Mouse (Mus musculus): Measurements from ENCODE around the gene Phgr1. TPM values are rescaled to one million over a fixed set of nuclear protein-coding genes. Genes with fewer than 3 reads are reported as not detected.

The Phgr1 gene
- polyA plus RNA-seq, 1 experiment from 2014 or later: not detected

GRCm38 (mm10) chr2:118792259-118792613 lies 19.7 kb downstream of the Phgr1 start:
- Histone ChIP-seq H3K4me1 (replicated peaks) (peaks cover 6% of the 10 kb centered on the region; the same call in 1 of the 2 replicates), H3K4me2 (no peak overlapping the region), H3K27ac (no peak overlapping the region), H3K9ac (replicated peaks) (no peak overlapping the region), H3K4me3 (replicated peaks) (no peak overlapping the region), H3K27me3 (peaks cover 44% of the 10 kb centered on the region), H3K36me3 (no peaks in the 10 kb centered on the region), H3K9me3 (no peaks in the 10 kb centered on the region)
- ATAC-seq (ENCODE audit: insufficient number of reproducible peaks, insufficient read depth, low FRiP score, low TSS enrichment, low read depth): no peak
- 84% methylated on average over 4 of the region's 4 CpGs for WGBS

GRCm38 (mm10) chr2:118793636-118794035 lies 21.1 kb downstream of the Phgr1 start:
- no peak overlapping the region for H3K27ac ChIP-seq
- H3K9ac ChIP-seq (replicated peaks): no peak overlapping the region
- 82% methylated on average over 4 of the region's 4 CpGs for WGBS
- no peak overlapping the region for H3K4me3 ChIP-seq (replicated peaks)
- 0 out of 2 replicates have a peak, but pooled peaks cover 3% of the 10 kb centered on the region for H3K9me3 ChIP-seq
- ATAC-seq (ENCODE audit: insufficient number of reproducible peaks, insufficient read depth, low FRiP score, low TSS enrichment, low read depth): no peak
- no peak overlapping the region for H3K4me2 ChIP-seq
- no peaks in the 10 kb centered on the region for H3K36me3 ChIP-seq
- peaks cover 6% of the 10 kb centered on the region; the same call in 1 of the 2 replicates for H3K4me1 ChIP-seq (replicated peaks)
- peaks cover 44% of the 10 kb centered on the region for H3K27me3 ChIP-seq

GRCm38 (mm10) chr2:118802542-118803118 lies 30.1 kb downstream of the Phgr1 start:
- Histone ChIP-seq H3K36me3 (no peaks in the 10 kb centered on the region), H3K4me2 (no peak overlapping the region), H3K27me3 (0 out of 2 replicates have a peak, but pooled peaks cover 4% of the 10 kb centered on the region), H3K4me1 (replicated peaks) (no peaks in the 10 kb centered on the region), H3K4me3 (replicated peaks) (no peak overlapping the region), H3K9ac (replicated peaks) (no peak overlapping the region), H3K27ac (no peak overlapping the region), H3K9me3 (0 out of 2 replicates have a peak, but pooled peaks cover 3% of the 10 kb centered on the region)
- WGBS: 64% methylated on average over 4 of the region's 4 CpGs
- no peak for ATAC-seq (ENCODE audit: insufficient number of reproducible peaks, insufficient read depth, low FRiP score, low TSS enrichment, low read depth)

DNA sequence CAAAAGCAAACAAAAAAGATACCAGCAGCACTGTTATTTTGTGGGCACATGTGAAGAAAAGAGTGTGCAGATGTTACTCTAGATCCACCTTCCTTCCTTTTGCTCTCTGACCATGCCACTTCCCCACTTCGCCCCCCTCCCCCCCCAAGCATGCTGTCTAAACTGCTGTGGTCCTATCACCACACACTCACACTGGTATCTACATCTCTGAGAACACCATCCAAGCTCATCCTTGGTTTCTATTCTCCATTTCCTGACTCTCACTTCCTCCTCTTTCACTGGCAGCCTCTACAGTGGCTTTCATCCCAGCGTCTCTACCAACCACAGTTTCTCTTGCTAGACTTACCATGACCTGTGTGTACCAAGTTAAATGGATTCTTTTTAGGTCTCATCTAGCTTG lies 31.9 kb downstream of the Phgr1 start:
- no peaks in the 10 kb centered on the region for H3K9me3 ChIP-seq
- no peaks in the 10 kb centered on the region for H3K36me3 ChIP-seq
- no peak overlapping the region for H3K9ac ChIP-seq (replicated peaks)
- no peak overlapping the region for H3K4me3 ChIP-seq (replicated peaks)
- H3K4me1 ChIP-seq (replicated peaks): no peaks in the 10 kb centered on the region
- 75% methylated on average over 2 of the region's 2 CpGs for WGBS
- 0 out of 2 replicates have a peak, but pooled peaks cover 4% of the 10 kb centered on the region for H3K27me3 ChIP-seq
- no peak overlapping the region for H3K27ac ChIP-seq
- H3K4me2 ChIP-seq: no peak overlapping the region
- ATAC-seq (ENCODE audit: insufficient number of reproducible peaks, insufficient read depth, low FRiP score, low TSS enrichment, low read depth): no peak

DNA sequence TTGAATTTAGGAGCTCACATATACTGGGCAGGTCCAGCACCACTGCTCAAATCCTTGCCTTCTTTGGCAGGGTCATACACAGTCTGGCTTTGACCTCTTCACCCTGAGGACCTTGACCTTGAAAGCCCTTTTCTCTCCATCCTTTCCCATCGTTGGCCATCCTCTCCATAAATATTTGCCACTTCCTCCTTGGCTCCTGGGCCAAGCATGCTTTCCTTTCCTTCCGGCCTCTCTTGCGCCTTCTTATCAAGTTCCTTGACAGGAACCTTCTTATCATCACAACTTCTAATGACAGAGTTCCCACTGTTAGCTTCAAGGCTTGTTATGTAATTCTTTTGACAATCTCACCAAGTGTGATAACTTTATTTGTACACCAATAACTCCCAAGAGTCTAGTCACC lies 32.6 kb downstream of the Phgr1 start:
- no peak overlapping the region for H3K4me2 ChIP-seq
- H3K27ac ChIP-seq: no peak overlapping the region
- no peak overlapping the region for H3K9ac ChIP-seq (replicated peaks)
- H3K36me3 ChIP-seq: no peaks in the 10 kb centered on the region
- H3K9me3 ChIP-seq: no peaks in the 10 kb centered on the region
- 0 out of 2 replicates have a peak, but pooled peaks cover 4% of the 10 kb centered on the region for H3K27me3 ChIP-seq
- ATAC-seq (ENCODE audit: insufficient number of reproducible peaks, insufficient read depth, low FRiP score, low TSS enrichment, low read depth): no peak
- WGBS: 74% methylated on average over 3 of the region's 3 CpGs
- H3K4me3 ChIP-seq (replicated peaks): no peak overlapping the region
- H3K4me1 ChIP-seq (replicated peaks): no peaks in the 10 kb centered on the region

- H3K9me3 ChIP-seq: no peaks in the 10 kb centered on the region
- H3K9ac ChIP-seq (replicated peaks): no peak overlapping the region
- WGBS: 36% methylated on average over 3 of the region's 3 CpGs
- no peaks in the 10 kb centered on the region for H3K4me1 ChIP-seq (replicated peaks)
- no peaks in the 10 kb centered on the region for H3K36me3 ChIP-seq
- H3K4me3 ChIP-seq (replicated peaks): no peak overlapping the region
- ATAC-seq (ENCODE audit: insufficient number of reproducible peaks, insufficient read depth, low FRiP score, low TSS enrichment, low read depth): no peak
- no peak overlapping the region for H3K27ac ChIP-seq
- 0 out of 2 replicates have a peak, but pooled peaks cover 4% of the 10 kb centered on the region for H3K27me3 ChIP-seq
- no peak overlapping the region for H3K4me2 ChIP-seq
Measured at GRCm38 (mm10) chr2:118805756-118806155, 33.2 kb downstream of the Phgr1 start.

DNA sequence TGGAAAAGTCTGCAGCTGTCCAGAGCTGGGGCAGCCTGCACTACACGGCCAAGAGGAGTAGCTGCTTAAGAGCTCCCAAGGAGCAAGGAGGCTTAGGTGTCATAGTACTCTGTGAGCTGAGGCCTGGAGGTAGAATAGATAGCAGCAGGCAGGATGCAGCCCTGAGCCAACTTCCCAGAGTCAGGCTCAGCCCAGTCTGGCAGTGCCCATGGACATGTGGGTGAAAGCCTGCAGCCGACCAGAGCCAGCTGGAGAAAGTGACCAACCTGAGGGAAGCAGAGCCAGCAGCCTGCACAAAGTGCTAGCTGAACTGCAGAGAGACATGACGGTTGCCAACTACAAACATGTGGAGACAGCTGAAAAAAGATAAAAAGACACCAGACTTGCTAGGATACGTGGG lies 34.3 kb downstream of the Phgr1 start:
- ATAC-seq (ENCODE audit: insufficient number of reproducible peaks, insufficient read depth, low FRiP score, low TSS enrichment, low read depth): no peak
- 0 out of 2 replicates have a peak, but pooled peaks cover 4% of the 10 kb centered on the region for H3K27me3 ChIP-seq
- no peak overlapping the region for H3K4me2 ChIP-seq
- H3K27ac ChIP-seq: no peak overlapping the region
- WGBS: 68% methylated on average over 4 of the region's 4 CpGs
- no peaks in the 10 kb centered on the region for H3K36me3 ChIP-seq
- H3K9ac ChIP-seq (replicated peaks): no peak overlapping the region
- H3K9me3 ChIP-seq: no peaks in the 10 kb centered on the region
- no peaks in the 10 kb centered on the region for H3K4me1 ChIP-seq (replicated peaks)
- H3K4me3 ChIP-seq (replicated peaks): no peak overlapping the region

DNA sequence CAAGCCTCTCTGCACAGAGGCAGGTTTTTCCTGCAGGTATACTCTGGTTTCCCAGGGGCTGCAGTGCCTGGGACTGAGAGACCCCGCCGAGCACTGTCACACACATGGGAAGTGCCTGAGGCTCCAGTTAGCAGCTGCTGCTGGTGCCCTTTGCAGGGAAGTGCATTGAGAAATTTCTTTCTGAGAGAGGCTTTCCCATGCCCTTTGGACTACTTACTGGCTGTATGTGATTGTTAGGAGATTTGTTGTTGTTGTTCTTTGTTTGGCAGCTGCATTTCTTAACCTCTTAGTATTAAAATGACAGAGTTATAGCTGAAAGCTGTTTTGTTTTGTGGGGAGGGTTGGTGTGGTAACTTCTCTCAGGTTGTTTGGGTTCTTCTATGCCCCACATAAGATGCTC lies 38.3 kb downstream of the Phgr1 start:
- no peak overlapping the region for H3K4me3 ChIP-seq (replicated peaks)
- ATAC-seq (ENCODE audit: insufficient number of reproducible peaks, insufficient read depth, low FRiP score, low TSS enrichment, low read depth): no peak
- H3K9ac ChIP-seq (replicated peaks): no peak overlapping the region
- H3K9me3 ChIP-seq: no peaks in the 10 kb centered on the region
- 31% methylated on average over 2 of the region's 2 CpGs for WGBS
- 0 out of 2 replicates have a peak, but pooled peaks cover 4% of the 10 kb centered on the region for H3K27me3 ChIP-seq
- H3K4me2 ChIP-seq: no peak overlapping the region
- H3K27ac ChIP-seq: no peak overlapping the region
- peaks cover 1% of the 10 kb centered on the region; the same call in 1 of the 2 replicates for H3K36me3 ChIP-seq
- H3K4me1 ChIP-seq (replicated peaks): peaks cover 19% of the 10 kb centered on the region

DNA sequence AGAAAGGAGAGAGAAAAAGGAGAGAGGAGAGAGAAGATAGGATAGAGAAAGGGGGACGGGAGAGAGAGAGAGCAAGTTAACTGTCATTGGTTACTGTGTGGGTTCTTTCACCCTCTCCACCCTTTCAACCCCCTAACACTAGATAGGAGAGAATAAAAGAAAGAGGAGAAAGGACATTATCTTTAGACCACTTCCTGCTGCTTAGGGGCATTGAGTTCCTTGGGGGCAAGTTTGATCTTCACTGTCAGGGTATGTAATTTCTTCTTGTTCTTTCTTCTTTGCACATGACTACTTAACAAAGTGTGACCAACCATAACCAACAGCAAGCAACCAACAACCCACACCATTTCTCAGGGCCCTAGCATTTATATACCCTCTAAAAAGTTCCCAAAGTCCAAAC lies 40.2 kb downstream of the Phgr1 start:
- H3K27ac ChIP-seq: no peak overlapping the region
- no peak overlapping the region for H3K4me2 ChIP-seq
- no peaks in the 10 kb centered on the region for H3K9me3 ChIP-seq
- no peak overlapping the region for H3K9ac ChIP-seq (replicated peaks)
- H3K4me3 ChIP-seq (replicated peaks): no peak overlapping the region
- H3K4me1 ChIP-seq (replicated peaks): peaks cover 19% of the 10 kb centered on the region
- H3K27me3 ChIP-seq: no peaks in the 10 kb centered on the region
- peaks cover 17% of the 10 kb centered on the region for H3K36me3 ChIP-seq
- 77% methylated on average over 1 of the region's 1 CpGs for WGBS
- no peak for ATAC-seq (ENCODE audit: insufficient number of reproducible peaks, insufficient read depth, low FRiP score, low TSS enrichment, low read depth)

DNA sequence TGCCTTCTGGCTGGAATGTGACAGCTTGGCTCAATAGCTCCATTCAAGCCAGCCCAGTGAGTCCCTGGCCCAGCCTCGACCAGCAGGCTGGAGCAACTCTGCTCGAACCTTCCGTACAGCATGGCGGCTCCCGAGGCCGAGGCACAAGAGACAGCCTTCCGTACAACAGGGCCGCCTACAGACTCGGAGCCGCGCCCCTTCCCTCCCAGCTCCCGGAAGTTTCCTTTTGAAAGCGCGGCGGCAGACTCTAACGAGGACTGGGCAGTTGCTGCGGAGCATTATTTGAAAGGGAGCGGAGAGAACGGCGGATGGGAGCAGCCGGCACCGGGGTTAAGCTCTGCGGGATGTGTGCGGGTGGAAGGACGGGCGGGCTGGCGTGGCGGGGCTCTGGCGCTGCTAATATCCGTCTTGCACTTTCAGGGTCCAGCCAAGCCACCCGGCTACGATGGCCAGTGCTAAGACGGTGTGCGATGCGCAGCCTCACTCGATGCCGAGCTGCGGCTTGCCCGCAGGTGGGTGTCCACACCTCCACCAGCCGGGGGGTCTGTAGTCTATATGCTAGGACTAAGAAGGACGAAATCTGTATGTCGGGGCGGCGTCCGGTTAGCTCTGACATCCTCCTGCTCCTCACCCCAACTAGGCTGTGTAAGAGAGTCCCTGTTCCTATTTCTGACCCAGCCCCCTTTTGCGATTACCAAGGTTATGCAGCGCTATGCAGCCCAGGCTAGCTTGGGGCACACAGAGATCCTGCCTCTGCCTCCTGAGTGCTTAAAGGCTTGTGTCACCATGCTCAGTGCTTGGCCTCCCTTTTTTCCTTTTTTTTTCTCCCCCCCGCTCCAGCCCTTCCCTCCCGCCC lies 41.6 kb downstream of the Phgr1 start, which contains the start of gene Knstrn:
Gene Knstrn (plus strand): TSS at position 23 of the 856 bp plus-strand sequence.
- H3K4me2 ChIP-seq: peak within 1 kb of the TSS; percentile 84
- ATAC-seq (ENCODE audit: insufficient number of reproducible peaks, insufficient read depth, low FRiP score, low TSS enrichment, low read depth): peak; percentile 94
- under 1% methylated on average over 49 of the region's 49 CpGs for WGBS
- no peaks in the 10 kb centered on the region for H3K27me3 ChIP-seq
- peaks cover 19% of the 10 kb centered on the region for H3K4me1 ChIP-seq (replicated peaks)
- H3K27ac ChIP-seq: peak within 1 kb of the TSS; percentile 66; the same call in 1 of the 2 replicates
- H3K9ac ChIP-seq (replicated peaks): peak within 1 kb of the TSS; percentile 78
- peaks cover 31% of the 10 kb centered on the region for H3K36me3 ChIP-seq
- H3K4me3 ChIP-seq (replicated peaks): peak within 1 kb of the TSS; percentile 65
- no peaks in the 10 kb centered on the region for H3K9me3 ChIP-seq

DNA sequence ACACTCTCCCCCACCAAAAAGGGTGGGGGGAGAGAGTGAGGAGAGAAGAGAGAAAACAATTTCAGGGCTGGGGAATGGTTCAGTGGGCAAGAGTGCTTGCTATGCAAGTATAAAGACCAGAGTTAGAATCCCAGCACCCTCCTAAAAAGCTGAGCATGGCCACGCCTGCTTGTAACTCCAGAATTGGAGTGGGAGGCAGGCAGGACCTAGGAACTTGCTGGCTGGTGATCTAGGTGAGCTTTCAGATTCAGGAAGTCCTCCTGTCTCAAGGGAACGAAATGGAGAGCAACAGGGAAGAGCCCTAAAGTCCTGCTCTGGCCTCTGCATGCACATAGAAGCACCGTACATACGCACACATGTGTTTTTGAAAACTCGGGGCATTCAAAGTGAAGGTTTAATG lies 50.2 kb downstream of the Phgr1 start:
- H3K27me3 ChIP-seq: no peaks in the 10 kb centered on the region
- no peak for ATAC-seq (ENCODE audit: insufficient number of reproducible peaks, insufficient read depth, low FRiP score, low TSS enrichment, low read depth)
- WGBS: 91% methylated on average over 5 of the region's 5 CpGs
- H3K27ac ChIP-seq: no peak overlapping the region
- H3K4me3 ChIP-seq (replicated peaks): no peak overlapping the region
- peaks cover 8% of the 10 kb centered on the region for H3K9me3 ChIP-seq
- no peaks in the 10 kb centered on the region for H3K4me1 ChIP-seq (replicated peaks)
- peaks cover 81% of the 10 kb centered on the region for H3K36me3 ChIP-seq
- H3K9ac ChIP-seq (replicated peaks): no peak overlapping the region
- no peak overlapping the region for H3K4me2 ChIP-seq
